Mouse (Mus musculus) heart, postnatal 0 days (tissue): ENCODE results near the gene Mcts2.

ENCODE experiments used
- CTCF ChIP-seq: IDR thresholded peaks from 2 replicates; pipeline ENCODE4 v1.5.1; 2016; ENCODE audit warnings: antibody characterized with exemption, control low read depth, low read depth
- EP300 ChIP-seq: IDR thresholded peaks from 2 replicates; pipeline ENCODE4 v1.6.1; 2016; ENCODE audit warnings: antibody characterized with exemption, low read depth

DNA sequence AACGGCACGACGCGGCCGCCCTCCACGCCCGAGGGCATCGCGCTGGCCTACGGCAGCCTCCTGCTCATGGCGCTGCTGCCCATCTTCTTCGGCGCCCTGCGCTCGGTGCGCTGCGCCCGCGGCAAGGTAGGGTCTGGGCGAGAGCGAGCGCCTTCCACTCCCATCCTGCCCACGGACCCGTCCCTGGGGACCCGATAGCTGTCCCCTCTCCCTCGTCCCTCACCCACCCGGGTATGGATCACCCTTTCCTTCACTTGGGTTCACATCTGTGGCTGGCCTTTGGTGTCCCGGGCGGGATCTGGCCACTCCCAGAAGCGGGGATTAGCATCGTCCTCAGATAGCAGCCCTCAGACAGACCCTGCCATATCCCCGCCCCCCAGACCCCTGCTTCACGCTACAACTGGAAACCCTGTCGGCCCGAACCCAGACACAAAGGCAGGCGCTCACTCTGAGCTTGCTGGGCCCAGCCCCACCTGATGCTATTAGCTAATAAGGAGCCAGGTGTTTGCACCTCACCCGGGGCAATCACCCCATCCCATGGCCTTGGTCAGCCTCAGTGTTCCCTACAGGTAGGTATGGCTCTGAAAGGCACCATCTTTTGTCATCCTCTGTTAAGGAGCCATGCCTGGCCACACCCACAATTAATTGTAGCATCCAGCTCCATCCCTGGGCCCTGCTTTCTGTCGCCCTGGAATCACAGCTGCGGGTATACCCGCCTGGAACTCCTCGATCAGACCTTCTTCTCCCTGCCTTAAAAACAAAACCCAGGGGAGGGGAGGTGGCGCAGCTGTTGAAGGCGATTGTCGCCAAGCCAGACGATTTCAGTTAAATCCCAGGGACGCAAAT lies 17.0 kb upstream of the Mcts2 start:
- no peak for TF ChIP-seq CTCF
- no peak for TF ChIP-seq EP300
